Mouse (Mus musculus): ENCODE measurements around the gene Osbp. TPM values are rescaled to one million over a fixed set of nuclear protein-coding genes. Genes with fewer than 3 reads are reported as not detected.

The Osbp gene
- total and polyA plus RNA-seq, 2 experiments from 2014 or later: 5.1 to 43.2 TPM

DNA sequence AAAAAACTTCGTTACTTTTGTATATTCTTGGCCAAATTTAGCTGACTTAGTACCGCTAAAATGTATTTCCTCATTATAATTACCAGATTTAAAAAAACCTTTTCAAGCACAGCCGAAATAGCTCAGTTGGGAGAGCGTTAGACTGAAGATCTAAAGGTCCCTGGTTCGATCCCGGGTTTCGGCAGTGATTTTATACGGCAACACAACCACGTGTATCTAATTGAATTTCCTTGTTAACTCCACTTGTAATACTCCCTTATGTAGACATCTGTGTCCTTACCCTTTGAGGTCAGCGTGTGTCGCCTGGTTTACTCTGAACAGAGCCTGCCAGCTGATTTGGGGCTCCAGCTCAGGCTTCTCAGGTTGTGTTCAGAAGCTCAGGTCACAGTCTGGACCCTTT is 36.4 kb downstream of the Osbp start:
- DNase-seq (ENCODE audit: low spot score) (peak; percentile 47), ATAC-seq (ENCODE audit: insufficient read depth, low read depth) (no peak)
- 17% methylated on average over 11 of the region's 11 CpGs for WGBS

DNA sequence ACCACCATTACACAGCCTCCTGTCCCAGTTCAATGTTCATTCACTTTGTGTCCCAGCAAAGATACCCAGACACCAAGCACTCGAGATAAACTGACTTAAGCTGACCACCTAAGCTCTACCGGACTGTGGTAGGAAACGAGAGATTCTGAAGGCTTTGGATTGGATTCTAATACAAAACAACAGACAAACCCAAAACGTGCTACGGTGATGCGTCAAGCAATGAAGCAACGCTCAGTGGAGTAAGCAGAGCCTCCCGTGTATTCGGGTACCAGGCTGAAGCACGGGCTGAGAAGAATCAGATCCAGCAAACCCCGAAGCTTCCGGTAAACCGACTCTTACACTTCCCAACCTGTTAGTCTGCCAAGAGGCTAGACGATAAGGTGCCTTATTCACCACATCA is 37.0 kb downstream of the Osbp start:
- no peak for TF ChIP-seq EP300 (IDR thresholded peaks at IDR 0.05; ENCODE audit: low read depth)
- TF ChIP-seq CTCF (IDR thresholded peaks at IDR 0.05; ENCODE audit: low read depth): no peak
- Histone ChIP-seq H3K27me3 (ENCODE audit: control insufficient read depth, insufficient read depth, low read length) (no peaks in the 10 kb centered on the region), H3K27ac (ENCODE audit: low read depth) (no peak overlapping the region), H3K4me3 (ENCODE audit: low read depth, low read length) (no peak overlapping the region), H3K9ac (replicated peaks; ENCODE audit: low read depth, low read length) (no peak overlapping the region), H3K4me2 (ENCODE audit: low read depth, low read length) (peak overlapping the region; percentile 10; the same call in 1 of the 2 replicates), H3K9me3 (replicated peaks; ENCODE audit: control insufficient read depth, low read length) (no peaks in the 10 kb centered on the region), H3K4me1 (ENCODE audit: control insufficient read depth, insufficient read depth) (peaks cover 18% of the 10 kb centered on the region), H3K36me3 (replicated peaks; ENCODE audit: control insufficient read depth, insufficient read depth, low read length) (no peaks in the 10 kb centered on the region)
- DNase-seq (ENCODE audit: low spot score) (no peak), ATAC-seq (ENCODE audit: insufficient read depth, low read depth) (no peak)
- WGBS: 51% methylated on average over 14 of the region's 14 CpGs

More for the DNA sequence above, 36.4 kb downstream of the Osbp start:
- Histone ChIP-seq H3K27me3 (ENCODE audit: control insufficient read depth, insufficient read depth, low read length) (no peaks in the 10 kb centered on the region), H3K36me3 (replicated peaks; ENCODE audit: control insufficient read depth, insufficient read depth, low read length) (no peaks in the 10 kb centered on the region), H3K4me3 (ENCODE audit: low read depth, low read length) (no peak overlapping the region), H3K9ac (replicated peaks; ENCODE audit: low read depth, low read length) (no peak overlapping the region), H3K27ac (ENCODE audit: low read depth) (no peak overlapping the region), H3K4me2 (ENCODE audit: low read depth, low read length) (peak overlapping the region; percentile 10), H3K4me1 (ENCODE audit: control insufficient read depth, insufficient read depth) (peaks cover 15% of the 10 kb centered on the region), H3K9me3 (replicated peaks; ENCODE audit: control insufficient read depth, low read length) (no peaks in the 10 kb centered on the region)
- no peak for TF ChIP-seq EP300 (IDR thresholded peaks at IDR 0.05; ENCODE audit: low read depth)
- no peak for TF ChIP-seq CTCF (IDR thresholded peaks at IDR 0.05; ENCODE audit: low read depth)

DNA sequence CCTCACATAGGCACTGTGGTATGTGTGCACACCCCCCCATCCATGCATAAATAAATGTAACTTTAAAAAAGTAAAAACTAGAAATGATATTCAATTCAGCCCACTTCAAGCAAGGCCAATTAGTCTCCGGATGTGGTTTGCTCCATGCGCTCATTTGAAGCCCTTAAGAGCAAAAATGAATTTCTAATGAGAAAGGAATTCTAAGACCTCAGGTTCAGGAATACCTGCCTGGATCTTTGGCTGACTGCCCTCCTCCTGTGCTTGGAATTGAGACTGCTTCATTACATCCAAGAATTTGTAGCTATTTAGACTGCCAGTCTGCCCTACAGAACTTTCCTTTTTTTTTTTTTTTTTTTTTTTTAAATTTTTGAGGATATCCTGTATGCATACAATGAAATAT is 37.8 kb downstream of the Osbp start:
- TF ChIP-seq CTCF (IDR thresholded peaks at IDR 0.05; ENCODE audit: low read depth) (no peak), EP300 (IDR thresholded peaks at IDR 0.05; ENCODE audit: low read depth) (no peak)
- ATAC-seq (ENCODE audit: insufficient read depth, low read depth) (no peak), DNase-seq (ENCODE audit: low spot score) (no peak)
- Histone ChIP-seq H3K4me1 (ENCODE audit: control insufficient read depth, insufficient read depth) (peaks cover 18% of the 10 kb centered on the region), H3K9me3 (replicated peaks; ENCODE audit: control insufficient read depth, low read length) (no peaks in the 10 kb centered on the region), H3K4me2 (ENCODE audit: low read depth, low read length) (no peak overlapping the region), H3K36me3 (replicated peaks; ENCODE audit: control insufficient read depth, insufficient read depth, low read length) (no peaks in the 10 kb centered on the region), H3K27me3 (ENCODE audit: control insufficient read depth, insufficient read depth, low read length) (no peaks in the 10 kb centered on the region), H3K9ac (replicated peaks; ENCODE audit: low read depth, low read length) (no peak overlapping the region), H3K27ac (ENCODE audit: low read depth) (no peak overlapping the region), H3K4me3 (ENCODE audit: low read depth, low read length) (no peak overlapping the region)
- WGBS: 74% methylated on average over 2 of the region's 2 CpGs

DNA sequence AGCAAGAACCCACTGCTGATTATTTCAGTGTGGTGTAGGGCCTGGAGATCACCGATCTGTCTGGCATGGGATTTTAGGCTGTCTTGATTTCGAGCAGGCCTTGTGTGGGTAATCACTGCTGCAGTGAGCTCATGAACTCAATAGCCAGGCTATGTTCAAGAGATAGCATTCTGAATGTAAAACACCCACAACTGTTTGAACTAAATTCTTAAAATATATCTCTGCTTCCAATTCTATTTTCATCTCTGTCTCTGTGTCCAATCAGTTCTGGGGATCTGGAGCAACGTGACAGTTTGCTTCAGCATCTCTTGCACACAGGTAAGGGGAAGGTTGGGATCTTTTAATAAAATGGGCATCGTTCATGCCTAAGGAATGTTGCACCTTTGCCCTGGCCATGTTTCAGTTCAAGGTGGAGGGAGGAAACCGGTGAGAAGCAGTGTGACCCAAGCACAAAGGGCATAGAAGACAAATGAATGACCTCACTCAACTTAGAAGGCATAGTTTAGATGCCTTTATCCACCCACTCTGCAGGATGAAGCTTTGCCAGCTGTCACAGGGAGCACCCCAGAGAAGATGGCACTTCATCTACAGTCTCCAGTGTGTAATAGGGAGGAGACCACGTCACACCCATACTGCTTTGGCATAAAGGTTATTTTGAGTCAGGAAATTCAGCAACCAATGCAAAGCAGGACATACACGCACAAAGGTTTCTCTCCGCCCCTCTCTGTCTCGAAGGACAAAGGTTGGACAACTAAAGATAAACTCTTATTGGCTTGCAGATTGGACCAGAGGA is 38.7 kb downstream of the Osbp start:
- peak; percentile 21 for DNase-seq (ENCODE audit: low spot score)
- TF ChIP-seq CTCF (IDR thresholded peaks at IDR 0.05; ENCODE audit: low read depth): no peak
- TF ChIP-seq EP300 (IDR thresholded peaks at IDR 0.05; ENCODE audit: low read depth): no peak
- WGBS: 23% methylated on average over 9 of the region's 9 CpGs
- Histone ChIP-seq H3K27ac (ENCODE audit: low read depth) (peak overlapping the region; percentile 91), H3K4me1 (ENCODE audit: control insufficient read depth, insufficient read depth) (peaks cover 18% of the 10 kb centered on the region), H3K9me3 (replicated peaks; ENCODE audit: control insufficient read depth, low read length) (no peaks in the 10 kb centered on the region), H3K36me3 (replicated peaks; ENCODE audit: control insufficient read depth, insufficient read depth, low read length) (no peaks in the 10 kb centered on the region), H3K27me3 (ENCODE audit: control insufficient read depth, insufficient read depth, low read length) (no peaks in the 10 kb centered on the region), H3K4me3 (ENCODE audit: low read depth, low read length) (peak overlapping the region; percentile 73; the same call in 1 of the 2 replicates), H3K9ac (replicated peaks; ENCODE audit: low read depth, low read length) (no peak overlapping the region), H3K4me2 (ENCODE audit: low read depth, low read length) (peak overlapping the region; percentile 73)
- ATAC-seq (ENCODE audit: insufficient read depth, low read depth): peak; percentile 17; the same call in 1 of the 2 replicates

- Histone ChIP-seq H3K4me2 (ENCODE audit: low read depth, low read length) (peak overlapping the region; percentile 73), H3K9ac (replicated peaks; ENCODE audit: low read depth, low read length) (peak overlapping the region; percentile 65), H3K27ac (ENCODE audit: low read depth) (peak overlapping the region; percentile 91), H3K36me3 (replicated peaks; ENCODE audit: control insufficient read depth, insufficient read depth, low read length) (no peaks in the 10 kb centered on the region), H3K27me3 (ENCODE audit: control insufficient read depth, insufficient read depth, low read length) (no peaks in the 10 kb centered on the region), H3K4me3 (ENCODE audit: low read depth, low read length) (peak overlapping the region; percentile 73), H3K4me1 (ENCODE audit: control insufficient read depth, insufficient read depth) (peaks cover 18% of the 10 kb centered on the region), H3K9me3 (replicated peaks; ENCODE audit: control insufficient read depth, low read length) (no peaks in the 10 kb centered on the region)
- DNase-seq (ENCODE audit: low spot score) (peak; percentile 81), ATAC-seq (ENCODE audit: insufficient read depth, low read depth) (peak; percentile 77)
- no peak for TF ChIP-seq CTCF (IDR thresholded peaks at IDR 0.05; ENCODE audit: low read depth)
- TF ChIP-seq EP300 (IDR thresholded peaks at IDR 0.05; ENCODE audit: low read depth): peak; percentile 38; the same call in 1 of the 2 replicates
- under 1% methylated on average over 41 of the region's 41 CpGs for WGBS
These were observed 39.9 kb downstream of the Osbp start for GRCm38 (mm10) chr19:12005376-12006360.
